8 mouse cellular contexts compared by ENCODE assay signal in the genomic region with DNA sequence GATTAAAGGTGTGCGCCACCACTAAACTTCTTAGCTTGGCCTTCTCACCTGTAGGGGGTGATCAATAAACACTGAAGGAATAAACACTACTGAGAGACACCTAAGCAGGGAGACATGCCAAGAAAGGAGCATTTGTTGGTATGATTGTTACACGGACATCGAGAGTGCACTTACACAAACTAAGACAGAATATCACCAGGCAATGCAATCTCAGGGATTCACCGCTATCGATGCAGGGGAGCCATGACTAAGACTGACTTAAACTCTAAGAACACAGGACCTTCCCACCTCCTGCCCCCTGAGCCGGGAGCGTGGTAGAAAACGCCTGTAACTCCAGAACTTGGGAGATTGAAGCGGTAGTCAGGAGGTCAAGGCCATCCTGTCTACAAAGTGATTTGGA. TPM values are rescaled to one million over a fixed set of nuclear protein-coding genes. Genes with fewer than 3 reads are reported as not detected.
A peak's percentile ranks its signal among the peaks of the same experiment; 100 is the strongest.
DNase-seq lines count a peak whose midpoint lies in the region; ATAC-seq and TF ChIP-seq lines count a peak whose summit lies in the region.

No protein-coding gene starts in this region.

- peak overlapping the region; percentile 90 for H3K4me3 ChIP-seq in gastrocnemius, adult 2 months
- peak overlapping the region; percentile 58 for H3K4me3 ChIP-seq in forebrain, embryonic 11.5 days (ENCODE audit: low read depth, low read length)
- peak overlapping the region; percentile 77 to 88 for H3K4me3 ChIP-seq in liver, embryonic 14.5 days (ENCODE audit: insufficient read depth in 1 of 2, low read depth in 2 of 2, low read length in 2 of 2)

- TF ChIP-seq CTCF in gastrocnemius, adult 2 months (IDR thresholded peaks at IDR 0.05), result no peak
- TF ChIP-seq CTCF in liver, embryonic 14.5 days (IDR thresholded peaks at IDR 0.05; ENCODE audit: low read depth), result peak; percentile 21; the same call in 1 of the 2 replicates

- TF ChIP-seq EP300 in liver, embryonic 14.5 days (IDR thresholded peaks at IDR 0.05; ENCODE audit: low read depth), result no peak

- peak overlapping the region; percentile 71 for H3K9ac ChIP-seq in forebrain, embryonic 11.5 days (ENCODE audit: low read length)
- peak overlapping the region; percentile 94 for H3K9ac ChIP-seq in liver, embryonic 14.5 days (replicated peaks)

- intact Hi-C loops in gastrocnemius, adult 2 months (cut with DNase I), result no loop called here

- H3K4me2 ChIP-seq in forebrain, embryonic 11.5 days (ENCODE audit: low read depth, low read length, severe bottlenecking), result peak overlapping the region; percentile 60
- H3K4me2 ChIP-seq in liver, embryonic 14.5 days (ENCODE audit: low read depth), result peak overlapping the region; percentile 93

- ATAC-seq in forebrain, embryonic 11.5 days (replicated peaks; ENCODE audit: low FRiP score), result no peak
- no peak for ATAC-seq in liver, embryonic 14.5 days (ENCODE audit: insufficient read depth)

- H3K27ac ChIP-seq in gastrocnemius, adult 2 months, result peak overlapping the region; percentile 99
- H3K27ac ChIP-seq in forebrain, embryonic 11.5 days (ENCODE audit: low read depth, low read length), result no peak overlapping the region
- peak overlapping the region; percentile 59 for H3K27ac ChIP-seq in liver, embryonic 14.5 days

- no peaks in the 10 kb centered on the region; the same call in 1 of the 2 replicates for H3K4me1 ChIP-seq in forebrain, embryonic 11.5 days (replicated peaks; ENCODE audit: control insufficient read depth, insufficient read depth, low read length)
- H3K4me1 ChIP-seq in liver, embryonic 14.5 days (replicated peaks; ENCODE audit: control insufficient read depth in 2 of 2, insufficient read depth in 2 of 2, low read length in 1 of 2), result peaks cover 6 to 13% of the 10 kb centered on the region in 2 experiments

- H3K27me3 ChIP-seq in forebrain, embryonic 11.5 days (ENCODE audit: control insufficient read depth, insufficient read depth, low read length), result no peaks in the 10 kb centered on the region
- H3K27me3 ChIP-seq in liver, embryonic 14.5 days (ENCODE audit: control insufficient read depth, insufficient read depth, low read length), result no peaks in the 10 kb centered on the region

- no peaks in the 10 kb centered on the region; the same call in 1 of the 2 replicates for H3K36me3 ChIP-seq in forebrain, embryonic 11.5 days (ENCODE audit: control insufficient read depth, insufficient read depth, low read length)
- peaks cover 3% of the 10 kb centered on the region for H3K36me3 ChIP-seq in liver, embryonic 14.5 days (replicated peaks; ENCODE audit: control insufficient read depth, insufficient read depth, low read depth)

- DNase-seq in gastrocnemius, adult 2 months, result no peak
- DNase-seq in gastrocnemius, postnatal 25 days, result no peak
- DNase-seq in A20 (ENCODE audit: low read depth, low spot score), result peak; percentile 61
- DNase-seq in forebrain, embryonic 11.5 days (ENCODE audit: low spot score), result no peak
- no peak for DNase-seq in liver, embryonic 14.5 days (ENCODE audit: low read depth in 3 of 3, low spot score in 3 of 3)
- DNase-seq in cerebellum, postnatal 25 days, result no peak
- no peak for DNase-seq in gastrocnemius, adult 18-20 months (ENCODE audit: low spot score)
- DNase-seq in gastrocnemius, postnatal 10 days, result no peak

- H3K9me3 ChIP-seq in forebrain, embryonic 11.5 days (ENCODE audit: control insufficient read depth, low read length), result no peaks in the 10 kb centered on the region
- no peaks in the 10 kb centered on the region for H3K9me3 ChIP-seq in liver, embryonic 14.5 days (ENCODE audit: control insufficient read depth, low read length)

- 47% methylated on average over 9 of the region's 9 CpGs for WGBS in forebrain, embryonic 11.5 days
- WGBS in liver, embryonic 14.5 days (ENCODE audit: insufficient replicate concordance), result 29% methylated on average over 9 of the region's 9 CpGs

RNA-seq across cellular contexts. Expression of gene Mrps12, which starts 0.7 kb away (rescaled TPM):
- 10 to 100 TPM; 36.0 to 41.0 TPM for total RNA-seq in gastrocnemius, adult 2 months (2021)
- 10 to 100 TPM; 35.2 to 46.5 TPM for total RNA-seq in gastrocnemius, postnatal 25 days (2021)
- polyA plus RNA-seq in forebrain, embryonic 11.5 days (2014; fragmentation: Nextera tagmentation; extraction: Ambion mirVana), result 116 and 131 TPM in 2 replicates
- 46.2 and 50.2 TPM in 2 replicates for polyA plus RNA-seq in liver, embryonic 14.5 days (2012; rRNA removed)
- 82.5 and 91.0 TPM in 2 replicates for polyA plus RNA-seq in liver, embryonic 14.5 days (2014; fragmentation: Nextera tagmentation; extraction: Ambion mirVana)
- 10 to 100 TPM; 43.8 to 44.0 TPM for total RNA-seq in gastrocnemius, adult 18-20 months (2021)
- 10 to 100 TPM; 40.2 to 46.5 TPM for total RNA-seq in gastrocnemius, postnatal 10 days (2021)

RNA-seq across cellular contexts. Expression of gene Sars2, which starts 0.8 kb away (rescaled TPM):
- total RNA-seq in gastrocnemius, adult 2 months (2021), result 10 to 100 TPM; 11.7 to 14.7 TPM
- total RNA-seq in gastrocnemius, postnatal 25 days (2021), result 10 to 100 TPM; 13.5 to 15.6 TPM
- polyA plus RNA-seq in forebrain, embryonic 11.5 days (2014; fragmentation: Nextera tagmentation; extraction: Ambion mirVana), result 35.6 and 37.8 TPM in 2 replicates
- polyA plus RNA-seq in liver, embryonic 14.5 days (2012; rRNA removed), result 11.4 and 12.7 TPM in 2 replicates
- polyA plus RNA-seq in liver, embryonic 14.5 days (2014; fragmentation: Nextera tagmentation; extraction: Ambion mirVana), result 9.3 and 11.3 TPM in 2 replicates
- total RNA-seq in gastrocnemius, adult 18-20 months (2021), result 10 to 100 TPM; 12.3 to 14.0 TPM
- total RNA-seq in gastrocnemius, postnatal 10 days (2021), result 10 to 100 TPM; 16.2 to 18.6 TPM

RNA-seq across cellular contexts. Expression of gene Ccer2, which starts 15.0 kb away (rescaled TPM):
- not detected for total RNA-seq in gastrocnemius, adult 2 months (2021)
- not detected for total RNA-seq in gastrocnemius, postnatal 25 days (2021)
- not detected in 2 replicates for polyA plus RNA-seq in forebrain, embryonic 11.5 days (2014; fragmentation: Nextera tagmentation; extraction: Ambion mirVana)
- not detected in 2 replicates for polyA plus RNA-seq in liver, embryonic 14.5 days (2012; rRNA removed)
- polyA plus RNA-seq in liver, embryonic 14.5 days (2014; fragmentation: Nextera tagmentation; extraction: Ambion mirVana), result not detected in 2 replicates
- not detected for total RNA-seq in gastrocnemius, adult 18-20 months (2021)
- total RNA-seq in gastrocnemius, postnatal 10 days (2021), result not detected

RNA-seq across cellular contexts. Expression of gene Fbxo17, which starts 24.3 kb away (rescaled TPM):
- total RNA-seq in gastrocnemius, adult 2 months (2021), result 1 to 10 TPM; 2.5 to 4.9 TPM
- total RNA-seq in gastrocnemius, postnatal 25 days (2021), result 1 to 10 TPM; 5.7 to 6.0 TPM
- polyA plus RNA-seq in forebrain, embryonic 11.5 days (2014; fragmentation: Nextera tagmentation; extraction: Ambion mirVana), result 8.3 and 9.9 TPM in 2 replicates
- polyA plus RNA-seq in liver, embryonic 14.5 days (2012; rRNA removed), result 0.68 and 0.76 TPM in 2 replicates
- polyA plus RNA-seq in liver, embryonic 14.5 days (2014; fragmentation: Nextera tagmentation; extraction: Ambion mirVana), result 0.61 and 0.93 TPM in 2 replicates
- total RNA-seq in gastrocnemius, adult 18-20 months (2021), result 1 to 10 TPM; 3.5 to 3.8 TPM
- total RNA-seq in gastrocnemius, postnatal 10 days (2021), result 10 to 100 TPM; 12.2 to 13.5 TPM

RNA-seq across cellular contexts. Expression of gene Sirt2, which starts 25.6 kb away (rescaled TPM):
- total RNA-seq in gastrocnemius, adult 2 months (2021), result 10 to 100 TPM; 91.0 to 92.5 TPM
- 10 to 100 TPM; 81.6 to 82.3 TPM for total RNA-seq in gastrocnemius, postnatal 25 days (2021)
- polyA plus RNA-seq in forebrain, embryonic 11.5 days (2014; fragmentation: Nextera tagmentation; extraction: Ambion mirVana), result 63.5 and 70.2 TPM in 2 replicates
- polyA plus RNA-seq in liver, embryonic 14.5 days (2012; rRNA removed), result 18.5 and 18.7 TPM in 2 replicates
- 21.3 and 24.2 TPM in 2 replicates for polyA plus RNA-seq in liver, embryonic 14.5 days (2014; fragmentation: Nextera tagmentation; extraction: Ambion mirVana)
- 10 to 100 TPM; 95.9 to 98.2 TPM for total RNA-seq in gastrocnemius, adult 18-20 months (2021)
- 10 to 100 TPM; 78.5 to 80.4 TPM for total RNA-seq in gastrocnemius, postnatal 10 days (2021)
